Mouse (Mus musculus) E14TG2a.4 (cell line): Measurements from ENCODE around the gene Cacna1d.

Experiments
- CTCF ChIP-seq: conservative IDR thresholded peaks from 2 replicates; pipeline ENCODE4 v1.5.1; 2014; ENCODE audit warnings: low read length
- NANOG ChIP-seq: IDR thresholded peaks from 2 replicates; pipeline ENCODE4 v1.6.1; 2014; ENCODE audit warnings: borderline replicate concordance, low read length, mixed read lengths

DNA sequence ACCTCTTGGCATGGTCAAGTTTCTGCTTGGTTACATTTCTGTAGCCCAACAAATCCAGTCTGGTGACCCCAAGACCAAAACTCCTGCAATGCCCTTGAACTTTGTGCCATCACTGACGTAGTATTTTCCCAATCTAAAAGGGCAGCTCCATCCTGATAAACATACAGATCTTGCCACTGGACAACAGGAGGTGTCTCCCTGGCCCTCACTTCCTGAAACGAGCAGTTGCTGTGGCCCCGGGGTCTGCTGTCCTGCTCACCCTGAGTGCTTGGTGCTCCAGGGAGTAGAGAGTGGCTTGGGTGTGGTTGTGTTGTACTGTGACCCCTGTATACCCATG lies 491.8 kb downstream of the Cacna1d start:
- no peak for TF ChIP-seq CTCF
- TF ChIP-seq NANOG, result no peak
